Mouse (Mus musculus): ENCODE measurements around the gene Lin52. TPM values are rescaled to one million over a fixed set of nuclear protein-coding genes. Genes with fewer than 3 reads are reported as not detected.
"Not testable (repeated sequence)": the region's sequence is repeated elsewhere in the genome, so short reads cannot be mapped to it uniquely, and the experiment has no call there.

The Lin52 gene
- total RNA-seq, 2 experiments from 2014 or later: 6.1 to 6.7 TPM

DNA sequence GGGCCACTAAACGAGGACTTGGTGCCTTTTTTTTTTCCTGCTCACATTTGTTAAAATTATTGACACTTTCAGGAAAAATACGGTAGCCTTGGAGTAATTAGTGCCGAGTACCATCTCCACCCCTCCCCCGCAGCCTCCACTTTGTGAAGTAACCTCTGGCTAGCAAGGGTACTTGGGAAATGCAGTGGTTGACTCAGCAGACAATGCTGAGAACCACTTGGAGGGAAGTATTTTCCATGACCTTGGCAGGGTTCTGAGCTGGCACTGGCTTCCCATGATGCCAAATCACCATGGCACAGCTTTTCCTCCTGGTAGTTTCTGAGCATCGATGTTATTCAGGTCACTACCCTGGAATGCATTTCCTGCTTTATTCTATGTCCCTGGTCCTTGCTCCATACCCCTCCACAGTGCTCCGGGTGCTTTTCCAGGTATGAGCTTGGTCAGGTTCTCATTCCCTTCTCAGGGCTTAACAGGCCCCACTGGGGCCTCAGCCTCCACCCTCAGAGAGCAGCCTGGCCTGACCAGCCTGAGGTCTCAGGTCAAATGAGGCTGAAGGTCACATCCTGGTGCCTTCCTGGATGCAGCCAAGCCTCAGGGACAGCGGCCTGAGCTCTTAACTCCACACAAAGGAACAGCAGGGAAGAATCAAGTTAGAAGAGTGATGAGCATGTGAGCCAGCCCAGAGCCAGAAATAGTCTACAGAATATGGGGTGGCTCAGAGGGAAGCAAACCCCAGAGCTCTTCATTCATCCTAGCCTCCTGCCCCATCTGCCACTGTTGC, 82.7 kb downstream of the Lin52 start:
- DNase-seq (ENCODE audit: low spot score in 2 of 2): no peak

DNA sequence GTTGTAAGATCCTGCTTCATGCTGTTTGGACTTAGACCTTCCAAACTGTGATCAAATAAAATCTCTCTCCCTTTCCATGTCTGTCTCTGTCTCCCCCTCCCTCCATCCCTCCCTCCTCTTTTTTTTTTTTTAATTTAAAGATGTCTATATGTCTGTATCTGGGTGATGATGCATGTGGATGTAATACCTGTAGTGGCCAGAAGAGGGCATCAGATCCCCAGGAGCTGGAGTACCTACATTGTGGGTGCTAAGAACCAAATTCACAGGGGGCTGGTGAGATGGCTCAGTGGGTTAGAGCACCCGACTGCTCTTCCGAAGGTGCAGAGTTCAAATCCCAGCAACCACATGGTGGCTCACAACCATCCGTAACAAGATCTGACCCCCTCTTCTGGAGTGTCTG, 88.3 kb downstream of the Lin52 start:
- not testable (repeated sequence) for DNase-seq (ENCODE audit: low spot score in 2 of 2)

DNA sequence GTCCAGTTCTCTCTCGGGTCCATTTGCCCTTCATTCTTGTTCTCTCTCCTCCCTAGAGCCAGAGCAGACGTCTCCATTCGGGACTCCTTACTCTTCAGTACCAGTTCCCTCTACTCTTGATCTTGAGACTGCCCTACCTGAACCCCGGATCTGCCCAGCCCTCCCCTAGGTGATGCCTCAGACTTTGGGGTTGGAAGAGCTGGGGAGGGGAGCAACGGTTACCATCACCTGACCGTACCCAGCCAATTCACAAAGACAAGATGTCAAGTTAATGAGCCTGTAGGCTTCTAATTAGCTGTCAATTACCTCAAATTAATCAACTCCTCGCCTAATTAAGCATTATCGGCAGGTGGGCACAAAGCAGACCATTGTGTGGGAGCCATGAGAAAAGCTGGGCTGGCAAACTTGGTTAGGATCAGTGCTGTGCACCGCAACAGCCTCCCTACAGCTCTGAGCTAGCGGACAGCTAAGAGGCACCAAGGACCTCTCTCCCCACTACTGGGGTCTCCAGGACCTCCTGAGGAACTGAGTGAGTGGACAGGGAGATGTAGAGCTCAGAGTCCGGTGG, 90.3 kb downstream of the Lin52 start:
- no peak for DNase-seq (ENCODE audit: low spot score in 2 of 2)

DNA sequence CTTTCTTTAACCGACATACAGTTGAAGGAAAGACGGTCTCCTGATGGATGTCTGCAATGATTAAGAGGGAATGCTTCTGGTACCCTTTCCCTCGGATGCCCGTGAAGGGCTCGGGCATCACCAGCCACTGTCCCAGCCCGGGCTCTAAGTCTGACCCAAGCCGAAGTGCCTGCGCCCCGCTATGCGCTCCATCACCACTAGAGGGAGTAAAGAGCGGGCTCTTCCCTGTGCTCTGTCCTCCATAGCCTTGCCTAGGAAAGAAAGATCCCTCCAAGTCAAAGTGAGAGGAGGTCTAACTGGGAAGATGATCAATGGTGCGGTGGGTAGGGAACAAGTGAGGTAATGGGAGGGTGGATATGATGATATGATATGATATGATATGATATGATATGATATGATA, 94.8 kb downstream of the Lin52 start:
- DNase-seq (ENCODE audit: low spot score in 2 of 2): peak; percentile 31 to 52

DNA sequence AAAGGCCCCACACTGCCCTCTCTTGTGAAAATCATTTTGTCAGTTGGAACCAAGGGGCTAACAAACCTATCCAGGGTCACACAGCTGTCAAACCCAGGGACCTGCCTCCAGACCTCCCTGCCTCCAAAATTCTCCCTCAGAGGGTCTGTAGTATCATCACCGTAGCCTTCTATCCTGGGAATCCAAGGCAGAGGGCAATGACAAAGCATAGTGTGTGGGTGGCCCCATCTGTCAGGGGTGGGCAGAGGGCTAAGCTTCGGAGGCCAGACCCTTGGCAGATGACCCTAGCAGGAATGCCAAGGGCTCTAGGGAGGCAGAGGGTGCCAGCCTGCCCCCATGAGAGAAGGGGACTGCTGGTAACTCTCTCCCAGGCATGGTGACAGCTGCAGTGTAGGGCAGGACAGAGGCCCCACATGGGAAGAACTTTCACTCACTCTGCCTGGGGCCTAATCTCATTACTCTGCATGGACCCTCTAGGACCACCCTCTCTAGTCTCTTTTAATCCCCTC, 95.4 kb downstream of the Lin52 start:
- DNase-seq (ENCODE audit: low spot score in 2 of 2): no peak

DNA sequence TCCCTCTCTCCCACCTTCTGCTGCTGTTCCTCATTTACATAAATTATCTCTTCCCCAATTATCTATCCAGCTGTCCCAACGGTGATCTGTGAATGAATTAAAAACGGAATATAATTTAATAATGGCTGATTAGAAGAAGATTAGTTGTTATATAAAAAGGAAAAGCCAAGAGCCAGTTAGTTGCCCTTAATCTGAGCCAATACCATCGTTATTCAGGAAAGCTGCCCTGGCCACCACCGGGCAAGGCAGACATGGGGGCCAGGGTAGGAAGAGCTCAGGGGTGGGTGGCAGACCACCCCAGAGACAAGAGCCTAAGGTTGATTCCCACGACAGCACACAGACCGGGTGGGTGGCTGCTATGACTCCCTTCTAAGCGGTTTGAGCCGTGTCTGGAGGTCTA, 97.0 kb downstream of the Lin52 start:
- no peak for DNase-seq (ENCODE audit: low spot score in 2 of 2)

DNA sequence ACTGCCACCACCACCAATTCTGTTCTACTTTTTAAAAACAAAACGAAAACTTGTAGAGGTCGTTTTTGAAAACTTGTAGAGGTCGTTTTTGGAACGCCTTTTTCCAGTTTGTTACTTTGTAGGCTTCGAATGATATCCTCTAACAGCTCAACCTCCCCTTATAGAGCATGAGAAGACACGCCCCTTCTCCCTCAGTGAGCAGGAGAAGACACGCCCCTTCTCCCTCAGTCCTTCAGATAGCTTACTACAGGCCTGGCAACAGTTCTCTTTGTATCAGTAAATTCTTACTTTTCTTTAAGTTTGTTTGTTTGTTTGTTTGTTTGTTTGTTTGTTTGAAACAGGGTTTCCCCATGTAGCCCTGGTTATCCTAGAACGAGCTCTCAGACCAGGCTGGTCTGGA, 104.0 kb downstream of the Lin52 start:
- DNase-seq (ENCODE audit: low spot score in 2 of 2): no peak

DNA sequence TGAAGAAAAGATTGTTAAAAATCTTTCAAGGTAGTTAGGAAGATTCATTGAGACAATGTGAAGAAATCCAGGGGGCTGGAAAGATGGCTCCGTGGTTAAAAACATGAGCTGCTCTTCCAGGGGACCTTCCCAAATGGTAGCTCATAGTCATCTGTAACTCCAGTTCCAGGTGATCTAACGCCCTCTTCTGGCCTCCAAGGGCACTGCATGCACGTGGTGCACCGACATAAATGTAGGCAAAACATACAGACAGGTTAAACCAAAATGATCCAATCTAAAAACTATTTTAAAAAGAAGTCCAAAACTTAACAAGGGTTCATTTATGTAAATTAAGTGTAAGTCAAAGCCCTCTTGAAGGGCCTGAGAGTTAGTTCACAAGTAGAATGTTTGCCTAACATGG, 111.3 kb downstream of the Lin52 start:
- DNase-seq (ENCODE audit: low spot score in 2 of 2): no peak

DNA sequence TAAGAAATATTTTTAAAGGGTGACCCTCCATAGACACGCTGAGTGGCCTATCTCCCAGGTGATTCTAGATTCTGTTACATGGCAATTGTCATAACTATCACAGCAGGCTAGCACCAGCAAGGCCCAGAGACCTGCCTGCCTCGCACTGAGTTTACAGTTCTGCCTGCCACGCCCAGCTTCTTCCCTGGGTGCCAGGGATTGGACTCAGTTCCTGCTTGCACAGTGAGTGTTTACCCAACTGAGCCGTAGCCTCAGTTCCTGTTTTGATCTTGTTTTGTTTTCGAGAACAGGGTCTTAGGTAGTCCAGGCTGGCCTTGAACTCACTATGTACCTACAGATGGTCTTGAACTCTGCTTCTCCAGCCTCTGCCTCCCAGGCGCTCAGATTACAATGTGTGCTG, 116.4 kb downstream of the Lin52 start:
- no peak for DNase-seq (ENCODE audit: low spot score in 2 of 2)

DNA sequence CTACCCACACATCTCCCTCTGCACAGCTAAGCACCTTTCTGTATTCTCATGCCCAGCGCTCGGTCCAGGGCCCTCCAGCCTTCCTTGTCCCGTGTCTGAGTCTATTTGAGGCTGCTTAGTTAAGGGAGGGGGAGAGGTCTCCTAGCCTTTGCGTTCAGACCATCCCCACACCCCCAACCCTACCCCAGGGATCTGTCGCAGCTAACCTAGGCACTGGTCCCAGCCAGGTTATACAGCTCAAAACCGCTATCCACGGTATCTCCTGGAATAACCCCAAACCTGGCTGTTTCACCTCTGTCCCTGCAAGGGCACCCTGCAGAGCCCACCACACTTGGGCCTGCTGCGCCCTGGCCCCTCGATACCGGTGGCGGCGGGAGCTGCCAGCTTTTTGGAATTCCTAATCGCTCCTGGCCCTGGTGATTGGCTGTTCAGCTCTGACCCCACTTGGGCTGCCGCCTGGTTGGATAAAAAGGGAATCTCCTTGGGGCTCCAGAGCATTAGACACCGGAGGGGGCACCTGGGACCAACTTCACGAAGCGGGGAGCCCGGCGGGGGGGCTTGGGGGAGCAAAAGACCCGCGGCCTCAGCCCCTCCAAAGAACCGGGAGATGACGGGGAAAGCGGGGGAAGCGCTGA, 118.2 kb downstream of the Lin52 start, which contains the start of gene Vsx2:
Gene Vsx2 (plus strand): TSS at position 427 of the 635 bp plus-strand sequence.
- DNase-seq (ENCODE audit: low spot score in 2 of 2): no peak

DNA sequence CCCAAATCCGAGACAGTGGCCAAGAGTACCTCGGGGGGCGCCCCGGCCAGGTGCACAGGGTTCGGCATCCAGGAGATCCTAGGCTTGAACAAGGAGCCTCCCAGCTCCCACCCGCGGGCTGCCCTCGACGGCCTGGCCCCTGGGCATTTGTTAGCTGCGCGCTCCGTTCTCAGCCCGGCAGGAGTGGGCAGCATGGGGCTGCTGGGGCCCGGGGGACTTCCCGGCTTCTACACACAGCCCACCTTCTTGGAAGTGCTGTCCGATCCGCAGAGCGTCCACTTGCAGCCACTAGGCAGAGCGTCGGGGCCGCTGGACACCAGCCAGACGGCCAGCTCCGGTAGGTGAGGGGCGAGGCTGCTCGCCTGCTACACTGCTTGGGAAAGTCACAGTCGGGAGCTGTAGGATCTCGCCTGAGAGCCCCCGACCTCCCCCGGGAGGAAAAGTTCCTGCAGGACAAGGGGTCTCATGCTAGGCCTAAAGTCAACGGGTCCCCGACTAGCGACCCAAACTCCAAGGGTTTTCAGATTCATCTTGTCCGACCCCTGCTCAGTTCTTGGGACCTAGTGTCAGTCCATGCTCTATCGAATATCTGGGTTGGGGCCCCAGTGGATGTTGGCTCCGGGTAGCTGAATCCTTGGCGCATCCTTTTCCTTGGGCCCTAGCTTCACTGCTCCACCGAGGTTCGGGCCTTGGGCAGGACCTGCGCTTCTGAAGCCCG, 118.9 kb downstream of the Lin52 start:
- no peak for DNase-seq (ENCODE audit: low spot score in 2 of 2)

DNA sequence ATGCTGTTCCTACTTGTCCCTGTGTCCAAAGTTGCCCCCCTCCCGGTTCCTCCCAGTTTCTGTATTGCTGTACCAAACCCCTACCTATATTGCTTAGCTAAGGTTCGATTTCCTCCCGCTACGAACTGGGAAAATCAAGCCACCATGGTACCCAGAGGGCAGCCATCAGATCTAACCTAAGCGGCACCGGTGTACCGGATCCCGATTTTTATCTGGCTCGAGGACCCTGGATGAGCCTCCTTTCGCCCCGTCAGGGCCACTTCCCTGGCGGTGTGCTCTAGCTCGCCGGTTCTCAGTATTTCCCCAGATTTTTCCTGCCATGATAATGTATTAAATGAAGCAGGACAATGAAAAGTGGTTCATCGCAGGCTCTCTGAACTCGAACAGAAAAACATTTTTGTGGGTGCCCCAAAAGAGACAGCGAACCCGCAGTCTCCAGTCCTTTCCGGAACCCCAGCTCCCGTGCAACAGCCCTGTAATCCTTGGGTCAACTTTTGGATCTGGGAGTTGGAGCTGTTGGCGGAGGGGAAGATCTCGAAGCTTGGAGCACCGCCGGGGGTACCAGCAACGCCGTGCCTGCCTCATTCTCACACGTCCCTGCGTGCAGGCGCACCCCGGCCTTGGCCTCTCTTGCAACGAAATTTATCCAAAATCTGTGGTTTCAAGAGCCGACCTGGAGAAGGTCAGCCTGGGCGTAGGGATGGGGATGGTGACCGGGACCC, 119.6 kb downstream of the Lin52 start:
- no peak for DNase-seq (ENCODE audit: low spot score in 2 of 2)

DNA sequence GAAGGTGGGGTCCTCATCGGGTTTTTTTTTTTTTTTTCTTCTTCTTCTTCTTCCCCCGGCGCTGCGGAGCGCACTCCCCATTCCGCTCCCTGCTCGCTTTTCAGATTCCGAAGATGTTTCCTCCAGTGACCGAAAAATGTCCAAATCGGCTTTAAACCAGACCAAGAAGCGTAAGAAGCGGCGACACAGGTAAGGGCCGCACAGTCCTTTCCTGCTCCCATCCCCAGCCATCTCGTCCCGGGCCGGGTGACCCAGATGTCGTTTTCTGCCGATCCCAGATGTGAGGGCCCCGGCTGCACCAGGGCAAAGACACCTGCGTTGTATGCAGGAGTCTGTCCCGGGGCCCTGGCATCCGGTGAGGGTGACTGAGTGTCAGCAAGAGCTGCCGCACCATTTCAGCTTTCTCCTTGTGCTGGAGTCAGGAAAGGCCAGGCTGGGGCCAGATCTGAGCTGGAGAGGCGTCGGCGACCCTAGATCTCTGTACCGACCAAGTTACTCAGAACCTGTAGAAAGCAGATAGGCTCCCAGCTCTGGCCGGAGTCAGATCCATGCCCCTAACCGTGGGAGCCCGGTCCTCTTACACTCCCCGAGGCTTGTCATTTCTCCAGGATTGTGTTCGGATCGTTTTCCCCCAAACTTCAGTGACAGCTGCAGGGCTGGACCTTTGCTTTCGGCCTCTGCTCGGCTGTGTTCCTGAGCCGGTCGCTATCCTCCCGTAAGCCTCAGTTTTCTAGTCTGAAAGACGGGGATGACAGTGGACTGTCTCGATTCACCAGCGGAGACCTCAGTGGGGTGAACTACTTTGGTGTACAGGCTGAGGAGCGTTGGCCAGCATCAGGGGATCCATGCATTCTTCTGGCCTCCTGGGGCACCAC, 120.5 kb downstream of the Lin52 start:
- no peak for DNase-seq (ENCODE audit: low spot score in 2 of 2)

DNA sequence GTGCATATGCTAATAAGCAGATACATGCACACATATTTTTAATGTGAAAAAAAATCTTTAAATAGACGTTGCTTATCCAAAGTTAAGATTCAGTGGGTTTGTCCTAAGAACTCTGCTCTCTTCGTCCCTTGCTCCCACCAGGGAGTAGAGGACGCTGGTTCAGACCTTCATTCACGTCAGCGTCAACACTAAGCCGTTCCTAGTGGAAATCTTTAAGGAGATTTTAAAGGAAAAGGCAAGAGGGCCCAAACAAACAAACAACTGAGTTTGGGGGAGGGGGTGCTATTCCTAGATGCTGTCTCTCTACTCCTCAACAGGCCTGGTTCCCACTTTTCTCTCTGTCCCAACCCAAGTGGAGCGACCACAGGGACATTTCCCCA, 121.1 kb downstream of the Lin52 start:
- no peak for DNase-seq (ENCODE audit: low spot score in 2 of 2)

DNA sequence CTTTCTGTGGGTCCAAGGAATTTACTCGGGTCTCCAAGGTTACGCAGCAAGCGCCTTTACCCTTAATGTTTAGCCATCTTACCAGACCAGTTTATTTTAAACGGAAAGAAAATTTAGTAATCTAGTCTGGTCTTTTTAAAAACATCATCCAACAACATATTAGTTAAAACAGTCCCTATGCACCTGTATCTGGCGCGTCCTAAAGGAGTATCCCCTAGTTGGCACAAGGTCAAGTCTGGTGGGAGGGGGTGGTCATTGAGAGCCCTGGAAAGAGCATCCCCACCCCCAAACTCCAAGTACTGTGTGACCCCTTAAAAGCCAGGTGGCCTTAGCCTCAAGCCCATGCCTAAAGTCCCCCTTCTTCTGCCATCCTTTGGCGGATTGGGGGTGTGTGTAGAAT, 121.9 kb downstream of the Lin52 start:
- DNase-seq (ENCODE audit: low spot score in 2 of 2): no peak

DNA sequence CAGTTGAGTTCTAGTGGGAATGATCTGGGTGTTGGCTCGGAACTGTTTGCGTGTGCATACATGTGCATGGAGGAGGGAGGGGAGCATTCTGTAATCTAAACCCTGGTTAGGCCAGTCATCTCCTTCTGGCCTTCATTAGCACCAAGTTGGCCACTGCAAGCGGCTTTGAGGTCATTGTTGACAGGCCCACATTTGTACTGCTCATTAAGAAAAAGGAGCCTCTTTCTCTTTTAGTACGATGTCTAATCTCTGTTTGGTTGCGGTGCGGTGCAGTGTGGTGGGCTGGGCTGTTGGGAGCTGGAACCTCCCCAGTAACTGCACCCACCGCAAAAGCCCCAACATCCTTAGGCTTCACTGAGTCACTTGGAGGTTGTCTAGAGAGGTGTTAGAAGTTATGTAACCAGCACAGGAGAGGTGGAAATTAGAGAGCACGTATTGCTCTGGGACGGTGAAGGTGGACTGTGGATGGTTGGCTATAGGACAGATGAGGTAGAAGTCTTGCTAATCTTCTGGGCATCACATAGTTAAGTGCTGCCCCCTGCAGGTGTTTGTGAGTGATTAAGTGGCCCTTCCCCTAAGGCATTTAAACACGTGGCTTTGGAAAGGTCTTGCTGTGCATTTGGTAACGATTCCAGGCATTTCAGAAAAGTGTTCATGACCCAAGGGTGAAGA, 126.7 kb downstream of the Lin52 start:
- DNase-seq (ENCODE audit: low spot score in 2 of 2): no peak

DNA sequence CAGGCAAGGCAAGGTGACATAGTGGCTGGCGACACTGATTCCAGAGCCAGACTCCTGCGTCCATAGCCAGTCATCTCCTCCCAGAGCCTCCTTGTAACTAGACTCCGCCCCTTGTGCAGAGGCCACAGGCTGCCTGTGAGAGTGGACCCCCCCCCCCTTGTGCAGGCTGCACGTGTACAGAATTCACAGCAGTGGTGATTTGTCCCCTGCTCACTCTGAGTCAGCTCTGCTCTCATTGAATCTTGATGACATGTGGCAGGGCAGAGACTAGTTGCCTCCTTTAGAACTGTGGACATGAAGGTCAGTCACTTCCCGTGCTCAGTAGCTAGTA, 127.2 kb downstream of the Lin52 start:
- DNase-seq (ENCODE audit: low spot score in 2 of 2): no peak

DNA sequence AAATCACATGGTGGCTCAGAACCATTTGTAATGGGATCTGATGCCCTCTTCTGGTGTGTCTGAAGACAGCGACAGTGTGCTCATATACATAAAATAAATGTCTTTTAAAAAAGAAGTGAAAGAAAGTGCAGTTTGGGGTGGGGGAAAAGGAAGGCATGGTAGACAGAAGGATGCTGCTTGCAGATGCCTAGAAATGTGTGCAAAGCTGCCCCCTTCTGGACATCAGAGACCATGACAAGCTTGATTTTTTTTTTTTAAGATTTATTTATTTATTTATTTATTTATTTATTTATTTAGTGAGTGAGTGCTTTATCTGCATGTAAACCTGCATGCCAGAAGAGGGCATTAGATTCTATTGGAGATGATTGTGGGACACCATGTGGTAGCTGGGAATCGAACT, 130.1 kb downstream of the Lin52 start:
- DNase-seq (ENCODE audit: low spot score in 2 of 2): no peak

Measured in gastrocnemius, postnatal 4 days (tissue).